Comparison of ENCODE assay signal across 1 mouse cellular context in the genomic region with DNA sequence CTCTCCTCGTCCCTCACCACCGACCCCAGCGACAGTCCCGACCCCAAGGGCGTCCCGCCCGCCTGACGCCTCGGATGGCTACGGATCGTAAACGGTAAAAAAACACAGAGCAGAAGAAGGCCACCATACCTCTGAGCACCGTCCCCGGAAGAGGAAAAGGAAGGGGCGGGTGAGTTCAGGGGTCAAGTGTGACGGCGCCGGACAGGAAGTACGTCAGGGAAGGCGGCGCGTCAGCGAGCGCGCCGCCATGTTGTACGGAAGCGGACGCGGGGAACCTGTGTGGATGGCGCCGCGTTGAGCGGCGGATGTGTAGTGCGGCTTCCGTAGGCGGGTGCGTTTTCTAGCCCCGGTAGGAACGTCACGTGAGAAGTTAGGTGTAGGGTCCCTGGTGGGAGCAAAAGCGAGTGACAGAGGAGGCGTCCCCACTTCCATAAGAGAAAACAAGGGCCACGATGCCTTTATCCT.
TF ChIP-seq lines count a peak whose summit lies in the region.

Gene Rpl34, minus strand, starts transcription at position 210 of the 465 bp plus-strand sequence.

TF ChIP-seq in CH12.LX, 34 proteins besides CTCF, POLR2A, EP300 and RAD21 (continued from another document):
- TF ChIP-seq HCFC1 (IDR thresholded peaks at IDR 0.05; ENCODE audit: low read depth, low read length) (peak; percentile 97), ZMIZ1 (IDR thresholded peaks at IDR 0.05; ENCODE audit: low read depth, low read length) (0 out of 2 replicates have a peak, but pooled peaks have one; percentile 48), MEF2A (IDR thresholded peaks at IDR 0.05; ENCODE audit: borderline replicate concordance, low read depth, low read length) (no peak; the same call in 1 of the 2 replicates), IRF4 (IDR thresholded peaks at IDR 0.05; ENCODE audit: low read depth, low read length) (peak; percentile 43; the same call in 1 of the 2 replicates), MAX (IDR thresholded peaks at IDR 0.05; ENCODE audit: low read length) (peak; percentile 56), CHD2 (IDR thresholded peaks at IDR 0.05; ENCODE audit: low read length) (peak; percentile 92), NELFE (IDR thresholded peaks at IDR 0.05; ENCODE audit: low read depth, low read length) (peak; percentile 95), POLR2AphosphoS2 (IDR thresholded peaks at IDR 0.05; ENCODE audit: low read depth, low read length) (peak; percentile 55; the same call in 1 of the 2 replicates), USF1 (IDR thresholded peaks at IDR 0.05; ENCODE audit: low read depth, low read length) (peak; percentile 76), JUND (conservative IDR thresholded peaks at IDR 0.05; ENCODE audit: low read depth, low read length) (no peak), ZC3H11A (IDR thresholded peaks at IDR 0.05; ENCODE audit: low read depth, low read length) (no peak), KAT2A (IDR thresholded peaks at IDR 0.05; ENCODE audit: insufficient replicate concordance, low read length) (peak; percentile 98), MAFK (IDR thresholded peaks at IDR 0.05; ENCODE audit: insufficient replicate concordance, low read length) (no peak), USF2 (conservative IDR thresholded peaks at IDR 0.05; ENCODE audit: low read depth, low read length) (peak; percentile 60), ZNF384 (IDR thresholded peaks at IDR 0.05; ENCODE audit: low read depth, low read length) (peak; percentile 13; the same call in 1 of the 2 replicates), RCOR1 (conservative IDR thresholded peaks at IDR 0.05; ENCODE audit: low read depth, low read length) (0 out of 2 replicates have a peak, but pooled peaks have one; percentile 69), PAX5 (IDR thresholded peaks at IDR 0.05; ENCODE audit: low read length) (no peak), MXI1 (IDR thresholded peaks at IDR 0.05; ENCODE audit: low read depth, low read length) (peak; percentile 42; the same call in 1 of the 2 replicates)
TF ChIP-seq in CH12.LX: peak in this region for 21.
